Mouse (Mus musculus): ENCODE measurements at regions not wholly inside any gene's neighbourhood (a gene's known extent, or its start where the extent isn't known, plus 50 kb on each side); places are given as distances from the start of the nearest gene placed in this dataset.
A peak's percentile ranks its signal among the peaks of the same experiment; 100 is the strongest.

DNA sequence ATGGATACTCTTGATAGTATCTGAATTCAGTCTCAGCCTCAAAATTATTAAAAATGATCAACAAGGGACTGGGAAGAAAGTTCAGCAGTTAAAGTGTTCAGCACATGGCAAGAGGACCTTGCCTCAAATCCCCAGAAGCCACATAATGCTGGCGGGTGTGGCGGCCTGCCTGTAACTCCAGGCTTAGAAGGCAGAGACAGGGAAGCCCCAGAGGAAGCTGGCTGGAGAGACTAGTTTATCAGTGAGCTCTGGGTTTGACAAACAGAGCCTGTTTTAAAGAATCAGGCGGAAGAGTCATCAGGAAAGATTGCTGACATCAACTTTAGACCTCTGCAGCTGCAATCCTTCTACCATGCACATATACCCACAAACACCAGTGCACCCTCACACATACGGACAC, 52.1 kb upstream of the Fyn start:
- no peak for DNase-seq (ENCODE audit: low spot score)

DNA sequence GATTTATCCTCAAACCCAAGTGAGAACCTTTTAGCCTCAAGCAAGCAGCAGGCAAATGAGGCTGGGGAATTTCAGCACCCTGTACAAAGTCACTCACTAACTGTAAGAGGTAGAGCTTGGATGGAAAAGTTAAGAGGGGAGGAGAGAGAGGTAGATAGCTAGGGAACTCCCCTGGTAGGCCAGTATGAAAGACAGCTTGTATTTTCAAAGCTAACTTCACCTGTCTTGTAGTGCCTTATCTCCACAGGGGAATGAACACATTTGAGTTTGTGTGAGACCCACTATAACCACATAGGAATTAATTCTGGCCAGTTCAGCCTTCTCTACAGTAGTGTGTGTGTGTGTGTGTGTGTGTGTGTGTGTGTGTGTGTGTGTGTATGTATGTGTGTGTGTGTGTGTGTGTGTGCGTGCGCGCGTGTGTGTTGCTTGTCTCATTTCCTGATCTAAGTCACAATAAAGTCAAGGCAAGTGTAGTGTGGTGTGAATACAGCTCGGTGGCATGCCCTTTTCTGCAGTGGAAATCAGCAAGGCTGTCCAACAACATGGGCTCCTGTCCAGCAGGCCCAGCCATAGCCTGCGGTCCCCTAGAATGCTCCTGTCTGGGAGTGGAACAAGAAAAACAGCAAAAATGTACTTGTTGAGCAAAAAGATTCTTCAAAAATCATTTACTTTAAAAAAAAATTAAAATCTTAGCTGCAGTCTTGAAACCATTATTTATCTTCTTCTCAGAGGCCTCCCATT, 53.1 kb upstream of the Fyn start:
- DNase-seq (ENCODE audit: low spot score): no peak

DNA sequence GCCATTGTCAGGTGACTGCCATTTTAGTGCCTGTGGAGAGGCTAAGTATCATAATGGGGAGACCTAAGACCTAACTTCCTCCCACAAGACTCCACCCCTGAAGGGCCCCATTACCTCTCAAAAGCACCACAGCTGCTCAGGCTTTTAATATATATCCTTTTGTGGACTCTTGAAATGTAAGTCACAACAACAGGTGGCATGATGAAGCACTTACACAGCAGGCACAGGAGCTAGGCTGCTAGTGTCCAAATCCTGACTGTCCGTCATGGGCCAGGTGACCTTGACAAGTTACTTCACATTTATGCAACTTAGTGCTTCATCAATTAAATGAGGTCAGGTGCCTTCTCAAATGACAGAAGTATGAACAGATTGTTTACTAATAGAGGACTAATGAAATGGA, 57.2 kb upstream of the Fyn start:
- no peak for DNase-seq (ENCODE audit: low spot score)

DNA sequence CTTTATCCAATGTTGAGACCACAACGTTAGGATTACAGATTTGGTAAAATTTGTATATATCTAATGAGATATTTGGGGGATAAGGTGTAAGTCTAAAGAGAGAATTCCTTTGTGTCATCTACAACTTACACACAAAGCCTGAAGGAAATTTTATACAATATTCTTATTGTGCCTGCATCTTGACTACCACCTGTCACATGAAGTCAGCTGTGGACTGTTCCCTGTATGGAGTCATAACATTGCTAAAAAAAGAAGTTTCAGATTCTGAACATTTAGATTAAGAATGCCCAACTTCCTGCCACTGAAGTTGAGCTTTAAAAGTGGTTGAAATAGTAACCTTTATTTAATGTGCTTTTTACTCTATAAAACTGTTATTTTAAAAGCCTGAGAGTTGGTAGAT, 60.1 kb upstream of the Fyn start:
- no peak for DNase-seq (ENCODE audit: low spot score)

DNA sequence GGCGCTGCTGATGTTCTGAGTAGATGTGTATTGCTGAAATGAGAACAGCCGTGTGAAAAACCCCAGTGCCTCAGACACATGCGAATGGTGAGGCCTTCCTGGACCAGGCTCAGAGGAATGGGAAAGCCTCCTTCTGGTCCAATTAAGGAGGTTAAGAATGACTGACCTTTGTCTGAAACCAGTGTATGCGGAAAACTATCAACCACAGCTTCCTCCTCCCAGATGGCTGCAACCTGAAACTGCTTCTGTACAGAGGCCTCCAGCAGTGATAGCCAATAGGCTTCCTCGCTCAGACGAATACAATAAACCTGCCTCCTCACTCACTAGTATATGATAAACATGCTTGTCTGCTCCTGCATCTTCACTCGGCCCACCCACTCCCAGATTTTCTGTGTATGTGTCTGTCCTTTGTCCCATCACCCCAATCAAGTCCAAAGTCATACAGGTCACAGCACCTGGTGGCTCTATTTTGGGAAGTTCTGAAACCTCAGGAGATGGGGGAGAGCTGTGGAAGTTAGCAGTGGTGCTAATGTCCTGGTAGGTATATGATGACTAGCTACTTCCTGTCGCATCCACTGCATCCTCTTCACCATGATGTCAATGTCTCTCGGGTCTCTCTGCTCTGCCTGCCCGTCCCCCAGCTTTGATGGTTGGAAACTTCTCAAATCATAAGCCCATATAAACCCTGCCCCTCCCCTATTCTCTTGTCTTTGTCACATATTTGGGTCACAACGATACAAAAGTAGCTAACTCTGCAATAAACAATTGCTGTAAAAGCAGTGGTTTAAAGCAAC, 75.8 kb upstream of the Fyn start:
- DNase-seq (ENCODE audit: low spot score): no peak

DNA sequence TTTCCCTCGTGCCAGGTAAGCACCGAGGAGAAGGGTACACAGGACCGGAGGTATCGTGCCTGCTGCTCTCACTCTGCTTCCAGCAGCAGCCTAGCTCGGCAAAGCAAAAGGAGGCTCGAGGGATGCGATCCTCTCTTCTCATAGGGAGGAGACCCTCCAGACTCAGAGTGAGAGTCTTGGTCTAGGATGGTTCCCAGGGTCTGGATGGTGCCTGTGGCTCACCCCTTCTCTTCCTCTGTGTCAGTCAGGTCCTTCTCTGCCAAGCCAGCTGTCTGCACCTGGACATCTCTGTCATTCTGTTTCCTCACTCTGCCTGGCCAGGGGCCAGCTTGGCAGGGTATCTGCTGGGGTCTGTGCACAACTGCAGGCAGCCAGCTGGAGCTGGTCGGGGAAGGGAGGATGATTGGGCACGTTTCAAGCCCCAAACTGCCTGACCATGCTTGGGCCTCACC, 76.9 kb upstream of the Fyn start:
- peak; percentile 32 for DNase-seq (ENCODE audit: low spot score)

DNA sequence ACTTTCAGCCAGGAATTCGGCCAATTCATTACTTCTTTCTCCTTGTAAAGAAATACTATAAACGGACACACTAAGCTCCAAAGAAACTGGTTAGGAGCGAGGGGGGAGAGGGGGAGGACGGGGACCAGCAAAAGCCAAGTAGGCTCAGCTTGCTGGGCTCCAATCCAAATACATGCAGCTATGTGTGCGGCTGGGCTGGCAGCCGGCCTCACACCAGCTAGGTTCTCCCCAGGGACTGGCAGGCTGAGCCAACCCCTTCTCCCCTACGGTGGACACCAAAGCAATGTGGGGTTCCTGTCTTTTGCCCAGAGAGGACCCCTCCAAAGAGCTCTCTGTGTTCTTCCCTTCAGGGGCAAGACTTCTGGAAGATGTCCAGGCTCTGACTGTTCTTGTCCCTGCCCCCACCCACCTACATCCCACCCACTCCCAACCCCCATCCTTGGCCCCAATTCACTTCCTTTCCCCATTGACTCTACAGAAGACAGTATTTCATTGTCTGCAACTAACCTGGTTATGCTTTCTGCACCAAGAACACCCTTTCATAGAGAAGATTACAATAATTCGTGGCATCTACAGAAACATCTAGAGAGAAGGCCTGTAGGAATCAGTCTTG, 77.4 kb upstream of the Fyn start:
- DNase-seq (ENCODE audit: low spot score): peak; percentile 65

DNA sequence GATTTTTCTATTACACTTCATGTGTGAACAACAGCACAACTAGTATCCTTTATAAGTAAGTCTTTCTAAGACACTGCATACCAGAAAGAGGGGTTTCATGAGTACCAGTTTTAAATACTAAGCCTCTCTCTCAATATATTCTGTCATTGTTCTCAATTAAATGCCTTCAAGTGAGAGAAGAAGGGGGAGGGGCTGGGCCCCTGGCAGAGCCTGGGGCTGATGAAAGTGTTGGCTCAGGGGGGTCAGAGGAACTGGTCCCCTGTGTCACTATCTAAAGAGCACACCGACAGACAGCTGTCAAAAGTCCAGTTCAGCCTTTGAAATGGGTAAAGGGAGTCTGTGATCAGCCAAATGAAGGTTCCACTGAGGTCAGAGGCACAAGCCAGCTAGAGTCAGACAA, 78.4 kb upstream of the Fyn start:
- DNase-seq (ENCODE audit: low spot score): no peak

DNA sequence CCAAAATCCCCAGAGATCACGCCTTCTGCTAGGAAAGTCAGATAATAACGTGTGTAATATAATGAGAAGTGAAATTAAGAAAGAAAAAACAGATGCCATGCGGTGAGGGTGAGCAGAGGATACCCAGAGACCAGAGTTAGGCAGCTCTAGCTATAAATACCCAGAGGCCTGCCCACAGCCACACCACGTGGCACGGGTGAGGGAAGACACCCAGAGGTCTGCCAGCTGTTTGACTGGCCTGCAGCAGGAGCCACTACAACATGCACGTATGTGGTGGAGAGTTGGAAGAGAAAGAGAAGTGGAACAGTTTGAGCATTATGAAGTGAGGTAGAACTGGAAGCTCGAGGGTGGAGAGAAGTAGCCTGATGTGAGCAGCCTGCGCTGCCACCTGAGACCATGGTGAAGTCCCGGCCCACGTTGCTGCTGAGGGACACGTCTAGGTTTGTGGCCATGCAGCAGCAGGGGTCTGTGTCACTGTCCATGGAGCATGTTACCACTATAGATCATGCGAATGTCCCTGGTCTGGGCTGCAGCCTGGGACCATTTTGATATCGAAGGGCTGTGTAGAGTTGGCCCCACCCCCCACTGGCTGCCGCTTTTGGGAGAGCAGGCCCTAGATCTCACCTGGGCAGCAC, 88.2 kb upstream of the Fyn start:
- peak; percentile 24 for DNase-seq (ENCODE audit: low spot score)

DNA sequence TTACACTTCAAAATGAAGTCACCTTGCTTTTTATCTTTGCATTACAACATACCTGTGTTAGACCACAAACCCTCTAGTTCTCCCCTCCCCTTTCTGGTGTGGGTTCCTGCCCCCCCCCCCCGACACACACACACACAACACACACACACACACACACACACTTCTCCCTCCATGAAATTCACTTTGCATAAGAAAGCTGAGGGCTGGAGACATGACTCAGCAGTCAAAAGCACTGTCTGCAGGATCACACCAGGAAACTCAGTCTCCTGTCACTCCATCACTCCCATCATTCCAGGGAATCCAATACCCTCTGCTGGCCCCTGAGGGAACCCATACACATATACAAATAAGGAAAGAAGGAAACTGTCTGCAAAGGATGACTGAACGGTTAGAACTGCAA, 94.5 kb upstream of the Fyn start:
- no peak for DNase-seq (ENCODE audit: low spot score)

DNA sequence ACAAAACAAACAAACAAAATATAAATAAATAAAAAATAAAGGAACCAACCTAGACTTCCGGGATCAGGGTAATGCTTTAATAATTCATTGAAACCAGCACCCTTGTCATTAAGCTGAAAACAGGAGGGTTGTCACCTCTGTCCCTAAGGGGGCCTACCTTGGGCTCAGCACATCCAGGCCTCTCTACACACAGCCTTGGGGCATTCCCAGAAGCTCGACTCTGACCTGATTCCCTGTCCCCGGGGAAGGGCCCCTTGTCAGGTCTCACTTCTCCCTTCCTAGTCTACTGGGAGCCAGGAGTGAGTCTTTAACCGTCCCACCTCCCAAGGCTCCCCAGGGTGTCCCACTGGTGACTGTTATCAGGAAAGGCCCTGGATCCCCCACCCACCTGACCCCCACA, 95.2 kb upstream of the Fyn start:
- no peak for DNase-seq (ENCODE audit: low spot score)

DNA sequence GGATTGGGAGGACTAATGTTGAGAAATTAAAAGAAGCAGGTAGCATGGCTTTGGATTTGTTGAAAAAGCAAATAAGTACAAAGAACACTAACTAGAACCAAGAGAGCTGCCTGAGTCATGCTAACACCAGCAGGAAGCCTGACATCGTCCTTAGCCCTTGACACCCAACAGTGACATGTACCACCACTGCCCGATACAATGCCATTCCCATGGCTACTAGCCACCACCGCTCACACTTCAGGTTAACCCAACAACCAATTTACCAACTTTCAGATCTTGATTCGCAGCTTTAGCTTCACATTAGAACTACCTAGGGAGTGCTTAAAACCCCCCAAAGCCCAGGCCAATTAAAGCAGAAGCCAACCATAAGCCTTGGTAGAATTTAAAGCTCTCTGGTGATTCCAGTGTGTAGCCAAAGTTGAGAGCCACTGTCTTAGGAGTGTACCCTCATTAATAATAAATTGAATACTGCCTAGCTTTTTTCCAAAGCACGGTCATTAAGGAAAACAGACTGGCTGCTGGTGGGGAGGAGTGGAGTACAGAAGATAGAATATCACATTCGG, 96.2 kb upstream of the Fyn start:
- DNase-seq (ENCODE audit: low spot score): no peak

DNA sequence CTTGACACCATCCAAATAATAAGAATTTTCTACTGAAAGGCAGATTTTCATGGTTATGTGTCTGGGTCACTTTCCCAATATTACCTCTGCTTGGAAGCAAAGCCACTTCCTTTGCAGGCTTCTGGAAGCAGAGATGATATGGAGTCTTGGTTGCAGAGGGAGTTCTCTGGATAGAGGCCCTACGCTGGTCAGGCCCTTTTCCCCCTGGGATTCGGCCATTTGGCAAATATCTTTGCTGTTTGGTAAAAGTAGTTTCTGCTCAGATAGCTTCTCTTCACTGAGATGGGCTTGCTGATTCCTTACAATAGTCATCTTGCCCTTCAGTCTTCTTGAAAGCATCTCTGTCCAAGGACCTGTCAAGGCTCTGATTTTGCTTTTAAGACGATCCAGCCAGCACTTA, 98.2 kb upstream of the Fyn start:
- no peak for DNase-seq (ENCODE audit: low spot score)

DNA sequence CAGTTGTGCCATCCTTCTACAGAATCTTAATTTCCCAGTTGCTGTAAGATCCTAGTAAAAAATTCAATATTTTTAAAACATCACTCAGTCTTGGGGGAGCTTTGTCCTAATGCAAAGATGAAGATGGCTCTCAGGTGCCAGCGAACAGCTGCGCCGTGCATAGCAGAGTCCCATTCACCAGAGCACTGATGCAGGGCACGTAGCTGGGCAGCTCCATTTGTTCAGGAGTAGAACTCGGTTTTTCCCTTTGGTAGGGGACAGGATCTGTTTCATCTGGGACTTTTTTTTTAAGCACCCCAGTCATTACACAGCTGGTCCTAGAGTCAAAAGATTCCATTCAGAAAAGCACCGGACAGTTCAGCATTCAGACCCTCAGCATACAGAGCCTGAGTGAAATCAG, 101.4 kb upstream of the Fyn start:
- DNase-seq (ENCODE audit: low spot score): no peak

DNA sequence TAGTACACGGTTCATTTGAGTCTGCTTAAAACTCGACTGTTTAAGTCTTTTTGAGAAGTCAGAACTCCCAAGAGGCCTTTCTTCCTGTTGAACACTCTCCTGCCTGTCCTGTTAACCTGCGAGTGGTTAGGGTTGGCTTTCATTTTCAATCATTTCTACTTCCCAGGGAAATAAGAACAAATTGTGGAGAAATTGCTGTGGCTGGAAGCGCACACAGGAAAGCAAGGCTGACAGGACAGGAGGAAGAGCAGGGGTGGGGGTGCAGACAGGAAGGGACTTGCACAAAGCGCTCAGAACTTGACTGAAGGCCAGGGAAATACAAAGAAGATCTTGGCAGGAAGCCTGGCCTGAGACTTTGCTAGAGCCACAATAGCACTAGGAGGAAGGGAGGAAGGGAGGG, 102.2 kb upstream of the Fyn start:
- DNase-seq (ENCODE audit: low spot score): peak; percentile 91

DNA sequence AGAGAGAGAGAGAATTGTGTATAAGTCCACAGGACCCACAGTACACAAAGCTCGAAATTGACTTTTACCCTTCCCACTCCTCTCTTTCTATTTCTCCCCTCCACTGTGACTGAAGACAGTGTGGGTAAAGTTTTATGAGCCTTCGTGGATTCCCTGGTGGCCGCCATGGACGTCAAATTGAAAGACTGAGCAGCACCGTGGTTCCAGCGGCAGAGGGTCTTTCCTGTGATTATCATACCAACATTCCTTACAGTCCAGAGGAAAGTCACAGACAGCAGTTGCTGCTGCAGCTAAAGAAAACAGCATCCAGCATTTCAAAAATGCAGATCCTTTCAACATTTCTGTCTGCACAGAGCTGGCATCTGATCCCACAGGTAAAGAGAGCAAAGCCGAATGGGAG, 98.9 kb upstream of the Ccn6 start:
- no peak for DNase-seq (ENCODE audit: low spot score)

DNA sequence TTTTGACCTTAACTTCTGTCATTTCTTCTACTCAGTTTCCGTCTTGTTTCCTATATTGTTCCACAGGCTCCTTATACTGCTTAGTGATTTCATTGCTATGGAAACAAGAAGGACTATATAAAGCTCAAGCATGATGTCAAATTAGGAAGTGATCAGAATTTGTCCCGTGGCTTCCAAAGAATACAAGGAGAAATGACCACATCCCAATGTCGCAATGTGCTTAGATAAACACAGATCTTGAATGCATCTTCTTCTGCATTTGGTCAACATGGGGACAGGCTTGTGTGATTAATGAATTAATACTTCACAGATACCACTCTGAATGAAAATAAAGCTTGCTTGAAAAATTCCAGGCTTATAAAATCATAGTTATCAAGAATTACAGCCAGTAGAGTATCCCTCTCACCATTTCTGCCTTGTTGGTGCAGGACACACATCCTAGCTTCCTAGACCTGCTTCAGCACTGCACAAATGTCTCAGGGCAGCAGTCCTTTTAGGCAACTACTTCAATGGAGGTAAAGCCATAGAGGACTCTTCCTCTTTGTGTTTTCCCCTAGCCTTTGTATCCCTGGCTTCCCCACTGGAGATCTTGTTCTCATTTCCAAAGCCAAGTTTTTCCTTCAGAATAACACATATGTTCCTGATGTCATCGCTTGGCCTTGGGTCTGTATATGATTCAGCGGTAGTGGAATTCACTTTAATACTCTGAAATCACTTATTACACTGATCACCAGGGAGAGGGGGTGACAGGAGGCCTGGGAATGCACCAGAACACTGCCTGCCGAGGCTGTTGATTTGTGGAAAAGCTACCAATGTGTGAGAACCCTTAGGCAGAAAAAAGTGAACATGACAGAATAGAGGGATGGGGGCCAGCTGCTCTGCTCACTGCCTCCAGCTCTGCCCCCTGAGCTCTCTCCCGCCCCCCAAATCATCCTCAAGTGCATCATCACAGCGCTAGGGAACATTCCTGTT, 97.9 kb upstream of the Ccn6 start:
- peak; percentile 53 for DNase-seq (ENCODE audit: low spot score)

DNA sequence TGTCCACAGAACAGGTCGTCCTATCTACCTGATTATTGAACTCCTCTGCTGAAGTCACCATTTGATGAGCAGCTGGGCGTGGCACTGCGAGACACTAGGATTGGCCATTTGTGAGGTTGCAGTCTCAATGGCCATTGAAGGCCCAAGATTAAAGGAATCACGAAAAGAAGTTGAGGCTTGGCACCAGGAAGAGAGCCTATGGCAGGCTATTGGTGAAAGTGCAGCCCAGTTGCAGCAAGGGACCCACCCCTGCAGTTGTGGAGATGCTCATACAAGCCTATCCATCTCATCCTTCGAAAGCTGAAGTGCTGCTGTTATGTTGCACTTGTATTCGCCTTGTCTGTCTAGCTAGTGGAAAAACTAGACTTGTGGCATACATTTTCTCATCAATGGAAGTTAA, 96.5 kb upstream of the Ccn6 start:
- DNase-seq (ENCODE audit: low spot score): no peak

DNA sequence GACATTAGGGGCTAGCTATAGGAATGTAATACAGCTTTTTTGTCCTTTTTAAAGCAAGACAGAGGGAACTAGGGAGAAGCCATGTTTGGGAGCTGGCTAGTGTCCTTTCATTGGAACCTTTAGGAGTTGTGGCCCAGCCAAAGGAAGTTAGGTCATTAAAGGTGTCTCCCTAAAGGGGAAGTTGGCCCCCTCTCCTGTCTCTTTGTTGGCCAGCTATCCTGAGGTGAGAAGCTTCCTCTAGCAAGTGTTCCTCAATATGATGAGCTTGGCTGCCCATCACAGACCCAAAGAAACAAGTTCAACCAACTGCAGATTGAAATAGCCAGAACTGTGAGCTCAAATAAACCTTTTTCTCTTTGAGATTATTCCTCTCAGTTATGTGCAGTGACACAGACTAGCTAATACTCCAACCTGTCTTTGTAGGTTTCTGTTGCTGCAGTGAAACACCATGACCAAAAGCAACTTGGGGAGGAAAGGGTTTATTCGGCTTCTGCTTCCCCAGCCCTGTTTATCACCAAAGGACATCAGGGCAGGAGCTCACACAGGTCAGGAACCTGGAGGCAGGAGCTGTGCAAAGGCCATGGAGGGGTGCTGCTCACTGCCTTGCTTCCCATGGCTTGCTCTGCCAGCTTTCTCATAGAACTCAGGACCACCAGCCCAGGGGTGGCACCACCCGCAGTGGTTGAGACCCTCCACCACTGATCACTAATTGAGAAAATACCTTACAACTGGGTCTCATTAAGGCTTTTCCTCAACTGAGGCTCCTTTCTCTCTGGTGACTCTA, 94.0 kb upstream of the Ccn6 start:
- no peak for DNase-seq (ENCODE audit: low spot score)

DNA sequence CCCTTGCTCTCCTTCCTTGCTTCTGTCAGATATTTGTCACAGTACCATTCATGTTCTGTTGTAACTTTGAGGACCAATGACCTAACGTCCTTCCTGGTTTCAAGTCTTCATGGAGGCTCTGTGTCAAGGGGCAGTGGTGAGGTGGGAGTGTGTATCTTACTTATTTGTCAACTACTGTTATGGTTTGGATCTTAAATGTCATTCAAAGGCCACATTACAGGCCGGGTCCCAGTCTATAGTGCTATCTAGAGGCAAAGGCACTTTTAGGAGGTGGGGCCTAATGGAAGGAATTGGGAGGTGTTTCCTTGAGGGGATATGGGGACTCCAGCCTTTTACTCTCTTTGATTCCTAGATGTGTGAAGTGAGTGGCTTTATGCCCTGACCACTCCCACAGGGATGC, 91.0 kb upstream of the Ccn6 start:
- DNase-seq (ENCODE audit: low spot score): no peak
